Mouse (Mus musculus) lung, postnatal 0 days (tissue): ENCODE measurements around the gene Zswim4.

Experiments used
- CTCF ChIP-seq: IDR thresholded peaks from 2 replicates; pipeline ENCODE4 v1.5.1; 2016; ENCODE audit warnings: antibody characterized with exemption, mild to moderate bottlenecking
- EP300 ChIP-seq: IDR thresholded peaks from 2 replicates; pipeline ENCODE4 v1.6.1; 2016; ENCODE audit warnings: antibody characterized with exemption, mild to moderate bottlenecking, control low read depth

- no peak for TF ChIP-seq CTCF
- no peak for TF ChIP-seq EP300
Measured at GRCm38 (mm10) chr8:84220105-84220504, 16.8 kb downstream of the Zswim4 start.
